Mouse (Mus musculus): ENCODE measurements around the gene Nbea. TPM values are rescaled to one million over a fixed set of nuclear protein-coding genes. Genes with fewer than 3 reads are reported as not detected.

Gene Nbea
- total and polyA plus RNA-seq, 3 experiments, result 0.76 TPM; not detected in 2

DNA sequence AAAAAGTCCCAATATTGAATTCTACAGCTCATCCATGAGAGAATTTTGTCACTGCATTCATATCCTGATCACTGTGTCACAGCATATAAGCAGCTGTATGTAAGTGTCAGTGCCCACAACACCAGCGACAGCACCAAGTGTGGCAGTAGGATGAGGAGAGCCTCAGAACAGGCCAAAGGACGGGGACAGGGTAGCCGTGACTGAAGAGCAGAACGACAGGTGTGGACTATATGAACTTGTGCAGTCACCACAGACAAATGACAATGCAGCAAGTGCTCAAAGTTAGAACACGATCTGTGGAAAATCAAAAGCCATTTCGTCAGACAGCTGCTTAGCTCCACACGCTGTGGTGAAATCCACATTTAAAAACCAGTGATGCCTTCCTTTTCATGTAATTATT lies 509.3 kb downstream of the Nbea start:
- H3K9me3 ChIP-seq (replicated peaks), result peaks cover 12% of the 10 kb centered on the region
- ATAC-seq (ENCODE audit: extremely low read depth, insufficient number of reproducible peaks, low FRiP score, poor library complexity, severe bottlenecking) (no peak), DNase-seq (ENCODE audit: low spot score) (no peak)
- no peaks in the 10 kb centered on the region for H3K4me1 ChIP-seq (ENCODE audit: insufficient read depth, low read depth, low read length)
- H3K27me3 ChIP-seq (ENCODE audit: insufficient read depth, low read length), result no peaks in the 10 kb centered on the region
- no peak for TF ChIP-seq GATA2 (IDR thresholded peaks at IDR 0.05; ENCODE audit: borderline replicate concordance, low read depth, low read length)
- no peak for TF ChIP-seq CTCF (IDR thresholded peaks at IDR 0.05; ENCODE audit: low read depth, low read length)
- TF ChIP-seq GATA1 (IDR thresholded peaks at IDR 0.05; ENCODE audit: borderline replicate concordance, low read length), result no peak
- no peak for TF ChIP-seq TAL1 (conservative IDR thresholded peaks at IDR 0.05; ENCODE audit: low read depth, low read length)
- no peak for TF ChIP-seq POLR2AphosphoS5 (IDR thresholded peaks at IDR 0.05; ENCODE audit: insufficient replicate concordance, low read depth, low read length)
- no peaks in the 10 kb centered on the region for H3K36me3 ChIP-seq (replicated peaks)
- H3K4me3 ChIP-seq (ENCODE audit: low read depth, low read length), result no peak overlapping the region

DNA sequence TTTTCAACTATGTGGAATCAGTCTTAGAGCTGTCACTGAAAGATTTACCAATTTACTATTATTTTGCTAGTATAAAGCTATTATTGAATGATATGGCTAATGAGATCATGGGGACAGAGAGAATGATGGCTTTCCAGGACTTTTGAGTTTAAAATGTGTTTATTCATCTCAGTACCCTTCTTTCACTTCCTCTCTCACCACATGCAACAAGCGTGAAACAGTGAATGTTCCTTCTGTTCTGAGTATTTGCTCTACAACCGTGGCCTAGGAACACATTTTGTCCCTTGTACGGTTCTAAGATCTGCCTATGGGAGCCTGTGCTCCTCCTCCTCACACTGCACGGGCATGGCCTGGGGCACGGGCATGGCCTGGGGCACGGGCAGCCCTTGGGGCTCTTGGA lies 516.5 kb downstream of the Nbea start:
- no peaks in the 10 kb centered on the region for H3K4me1 ChIP-seq (ENCODE audit: insufficient read depth, low read depth, low read length)
- H3K27me3 ChIP-seq (ENCODE audit: insufficient read depth, low read length), result no peaks in the 10 kb centered on the region
- TF ChIP-seq POLR2AphosphoS5 (IDR thresholded peaks at IDR 0.05; ENCODE audit: insufficient replicate concordance, low read depth, low read length) (no peak), TAL1 (conservative IDR thresholded peaks at IDR 0.05; ENCODE audit: low read depth, low read length) (no peak), CTCF (IDR thresholded peaks at IDR 0.05; ENCODE audit: low read depth, low read length) (no peak), GATA1 (IDR thresholded peaks at IDR 0.05; ENCODE audit: borderline replicate concordance, low read length) (no peak), GATA2 (IDR thresholded peaks at IDR 0.05; ENCODE audit: borderline replicate concordance, low read depth, low read length) (no peak)
- H3K9me3 ChIP-seq (replicated peaks), result peaks cover 6% of the 10 kb centered on the region
- DNase-seq (ENCODE audit: low spot score) (no peak), ATAC-seq (ENCODE audit: extremely low read depth, insufficient number of reproducible peaks, low FRiP score, poor library complexity, severe bottlenecking) (no peak)
- no peaks in the 10 kb centered on the region for H3K36me3 ChIP-seq (replicated peaks)
- H3K4me3 ChIP-seq (ENCODE audit: low read depth, low read length), result no peak overlapping the region

DNA sequence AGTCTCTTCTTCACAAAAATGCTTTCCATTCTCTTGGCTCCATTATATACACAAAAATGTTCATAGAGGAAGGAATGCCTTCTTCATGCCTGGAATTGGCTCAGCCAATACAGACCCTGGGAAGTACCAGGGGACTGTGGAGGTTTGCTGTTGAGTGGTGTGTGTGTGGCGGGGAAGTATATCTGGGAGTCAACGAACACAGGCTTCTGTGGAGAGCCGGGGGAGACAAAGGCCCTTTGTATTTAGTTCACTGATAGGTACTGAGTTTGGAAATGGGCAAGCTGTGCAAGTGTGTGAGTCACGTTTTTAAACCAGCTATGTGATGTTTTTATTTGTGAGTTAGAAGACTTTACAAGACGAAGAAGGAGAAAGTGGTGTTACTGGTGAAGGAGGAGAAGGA lies 517.6 kb downstream of the Nbea start:
- Histone ChIP-seq H3K9me3 (replicated peaks) (peaks cover 6% of the 10 kb centered on the region), H3K27me3 (ENCODE audit: insufficient read depth, low read length) (no peaks in the 10 kb centered on the region), H3K4me3 (ENCODE audit: low read depth, low read length) (no peak overlapping the region), H3K4me1 (ENCODE audit: insufficient read depth, low read depth, low read length) (no peaks in the 10 kb centered on the region), H3K36me3 (replicated peaks) (no peaks in the 10 kb centered on the region)
- TF ChIP-seq POLR2AphosphoS5 (IDR thresholded peaks at IDR 0.05; ENCODE audit: insufficient replicate concordance, low read depth, low read length) (no peak), CTCF (IDR thresholded peaks at IDR 0.05; ENCODE audit: low read depth, low read length) (no peak), GATA1 (IDR thresholded peaks at IDR 0.05; ENCODE audit: borderline replicate concordance, low read length) (no peak), TAL1 (conservative IDR thresholded peaks at IDR 0.05; ENCODE audit: low read depth, low read length) (no peak), GATA2 (IDR thresholded peaks at IDR 0.05; ENCODE audit: borderline replicate concordance, low read depth, low read length) (no peak)
- DNase-seq (ENCODE audit: low spot score) (no peak), ATAC-seq (ENCODE audit: extremely low read depth, insufficient number of reproducible peaks, low FRiP score, poor library complexity, severe bottlenecking) (no peak)

DNA sequence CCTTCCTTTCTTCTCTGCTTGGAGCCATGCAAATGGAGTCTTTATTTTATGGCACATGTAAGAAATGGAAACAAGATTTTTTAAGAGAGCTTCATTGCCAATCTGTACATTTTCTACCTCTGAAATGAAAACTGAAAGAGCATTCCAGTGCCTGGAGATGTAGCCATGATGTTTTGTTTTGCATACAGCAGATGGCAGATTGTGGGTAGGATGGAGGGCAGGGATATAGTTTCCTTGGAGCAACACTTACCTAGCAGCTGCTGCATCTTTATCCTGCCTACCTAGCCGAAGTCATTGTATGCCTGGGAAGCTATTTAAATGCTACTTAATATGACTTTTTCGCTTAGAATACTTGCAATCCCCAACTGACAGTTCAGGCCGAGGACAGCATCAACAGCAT lies 518.8 kb downstream of the Nbea start:
- Histone ChIP-seq H3K27me3 (ENCODE audit: insufficient read depth, low read length) (no peaks in the 10 kb centered on the region), H3K4me1 (ENCODE audit: insufficient read depth, low read depth, low read length) (no peaks in the 10 kb centered on the region), H3K36me3 (replicated peaks) (no peaks in the 10 kb centered on the region), H3K4me3 (ENCODE audit: low read depth, low read length) (no peak overlapping the region), H3K9me3 (replicated peaks) (peaks cover 11% of the 10 kb centered on the region)
- ATAC-seq (ENCODE audit: extremely low read depth, insufficient number of reproducible peaks, low FRiP score, poor library complexity, severe bottlenecking), result no peak
- TF ChIP-seq GATA2 (IDR thresholded peaks at IDR 0.05; ENCODE audit: borderline replicate concordance, low read depth, low read length) (no peak), TAL1 (conservative IDR thresholded peaks at IDR 0.05; ENCODE audit: low read depth, low read length) (no peak), CTCF (IDR thresholded peaks at IDR 0.05; ENCODE audit: low read depth, low read length) (no peak), POLR2AphosphoS5 (IDR thresholded peaks at IDR 0.05; ENCODE audit: insufficient replicate concordance, low read depth, low read length) (no peak), GATA1 (IDR thresholded peaks at IDR 0.05; ENCODE audit: borderline replicate concordance, low read length) (no peak)
- DNase-seq (ENCODE audit: low spot score), result no peak

DNA sequence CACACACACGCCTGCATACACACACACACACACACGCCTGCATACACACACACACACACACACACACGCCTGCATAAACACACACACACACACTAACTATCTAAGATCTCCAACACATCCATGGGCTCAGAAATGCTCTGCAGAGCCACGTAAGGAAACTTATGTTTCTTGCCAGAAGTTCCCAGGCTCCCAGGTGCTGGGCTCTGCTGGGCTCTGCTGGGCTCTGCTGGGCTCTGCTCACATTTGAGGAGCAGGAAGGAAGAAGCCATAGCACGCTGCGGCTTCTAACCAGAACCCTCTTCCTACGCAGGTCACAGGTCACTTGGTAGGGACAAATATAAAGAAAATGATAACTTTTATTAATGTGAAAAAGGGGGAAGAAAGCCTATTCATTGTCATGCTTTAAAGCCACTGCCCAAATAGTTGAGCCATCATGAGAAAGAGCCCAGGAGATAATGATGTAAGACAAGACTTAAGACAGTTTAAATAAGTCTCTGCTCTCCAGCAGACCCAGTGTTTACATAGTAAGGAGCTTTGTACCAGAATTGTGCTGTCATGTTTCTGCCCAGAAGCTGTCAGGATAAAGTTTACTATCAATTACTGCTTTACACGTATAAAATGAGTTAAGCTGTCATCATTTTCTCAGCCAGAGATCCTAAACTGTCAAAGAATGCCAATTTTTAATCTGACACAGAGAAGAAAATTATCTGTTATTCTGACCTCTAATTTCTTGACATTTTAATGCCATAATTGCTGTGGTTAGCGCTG lies 521.6 kb downstream of the Nbea start:
- Histone ChIP-seq H3K9me3 (replicated peaks) (peaks cover 19% of the 10 kb centered on the region), H3K4me3 (ENCODE audit: low read depth, low read length) (no peak overlapping the region), H3K36me3 (replicated peaks) (no peaks in the 10 kb centered on the region), H3K27me3 (ENCODE audit: insufficient read depth, low read length) (no peaks in the 10 kb centered on the region), H3K4me1 (ENCODE audit: insufficient read depth, low read depth, low read length) (no peaks in the 10 kb centered on the region)
- ATAC-seq (ENCODE audit: extremely low read depth, insufficient number of reproducible peaks, low FRiP score, poor library complexity, severe bottlenecking), result no peak
- no peak for DNase-seq (ENCODE audit: low spot score)
- TF ChIP-seq POLR2AphosphoS5 (IDR thresholded peaks at IDR 0.05; ENCODE audit: insufficient replicate concordance, low read depth, low read length), result no peak
- TF ChIP-seq CTCF (IDR thresholded peaks at IDR 0.05; ENCODE audit: low read depth, low read length), result no peak
- TF ChIP-seq GATA1 (IDR thresholded peaks at IDR 0.05; ENCODE audit: borderline replicate concordance, low read length), result no peak
- TF ChIP-seq GATA2 (IDR thresholded peaks at IDR 0.05; ENCODE audit: borderline replicate concordance, low read depth, low read length), result no peak
- TF ChIP-seq TAL1 (conservative IDR thresholded peaks at IDR 0.05; ENCODE audit: low read depth, low read length), result no peak

DNA sequence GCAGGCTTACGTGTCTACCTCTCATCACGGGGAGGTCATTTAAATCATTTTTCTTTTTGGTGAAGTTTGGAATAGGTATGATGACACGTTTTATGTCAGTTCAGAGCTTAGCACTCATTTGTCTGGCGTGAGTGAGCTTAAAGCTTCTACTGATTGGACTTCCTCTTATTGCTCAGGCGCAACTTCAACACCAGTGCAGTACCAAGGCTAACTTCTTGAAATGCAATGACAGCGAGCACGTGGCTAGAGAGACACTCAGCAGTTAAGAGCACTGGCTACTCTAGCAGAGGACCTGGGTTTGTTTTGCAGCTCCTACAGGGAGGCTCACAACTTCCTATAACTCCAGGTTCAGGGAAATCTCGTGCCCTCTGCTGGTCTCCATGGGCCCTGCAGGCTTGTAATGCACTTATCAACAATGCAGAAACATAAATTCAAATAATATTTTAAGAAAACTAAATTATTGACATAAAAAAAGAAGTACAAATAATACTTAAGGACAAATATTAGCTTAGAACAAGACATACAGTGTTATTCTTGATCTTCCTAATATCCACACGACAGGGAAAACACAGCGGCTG lies 523.2 kb downstream of the Nbea start:
- Histone ChIP-seq H3K27me3 (ENCODE audit: insufficient read depth, low read length) (no peaks in the 10 kb centered on the region), H3K9me3 (replicated peaks) (peaks cover 24% of the 10 kb centered on the region)
- no peak for ATAC-seq (ENCODE audit: extremely low read depth, insufficient number of reproducible peaks, low FRiP score, poor library complexity, severe bottlenecking)

More for the DNA sequence above, 523.2 kb downstream of the Nbea start:
- Histone ChIP-seq H3K36me3 (replicated peaks) (no peaks in the 10 kb centered on the region), H3K4me3 (ENCODE audit: low read depth, low read length) (no peak overlapping the region), H3K4me1 (ENCODE audit: insufficient read depth, low read depth, low read length) (no peaks in the 10 kb centered on the region)
- no peak for TF ChIP-seq CTCF (IDR thresholded peaks at IDR 0.05; ENCODE audit: low read depth, low read length)
- TF ChIP-seq GATA2 (IDR thresholded peaks at IDR 0.05; ENCODE audit: borderline replicate concordance, low read depth, low read length), result no peak
- TF ChIP-seq POLR2AphosphoS5 (IDR thresholded peaks at IDR 0.05; ENCODE audit: insufficient replicate concordance, low read depth, low read length), result no peak
- TF ChIP-seq GATA1 (IDR thresholded peaks at IDR 0.05; ENCODE audit: borderline replicate concordance, low read length), result no peak
- TF ChIP-seq TAL1 (conservative IDR thresholded peaks at IDR 0.05; ENCODE audit: low read depth, low read length), result no peak
- DNase-seq (ENCODE audit: low spot score), result no peak
